In the genomic region with DNA sequence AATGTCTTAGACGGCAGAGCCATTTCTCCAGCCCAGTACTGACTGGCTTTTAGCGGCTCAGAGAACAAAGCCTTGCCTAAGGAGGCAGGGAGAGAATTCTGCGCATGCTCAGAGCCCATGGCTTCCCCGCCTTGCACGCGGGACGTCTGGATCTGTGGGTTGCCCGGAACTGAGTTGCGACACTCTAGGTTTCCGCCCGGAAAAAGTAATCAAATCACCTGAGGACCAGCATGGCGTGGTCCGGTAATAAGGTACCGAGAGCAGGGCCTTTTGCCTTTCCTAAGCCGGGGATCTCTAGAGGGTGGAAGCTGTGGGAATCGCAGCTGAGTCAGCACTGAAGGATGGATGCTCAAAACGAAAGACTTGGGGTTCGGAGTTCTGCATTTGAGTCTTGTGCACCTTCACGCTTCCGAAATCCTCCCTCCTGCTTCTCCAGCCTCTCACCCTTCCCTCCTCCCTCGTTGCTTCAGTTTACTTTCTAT, we compare ENCODE assay signal across 7 mouse cellular contexts. TPM values are rescaled to one million over a fixed set of nuclear protein-coding genes. Genes with fewer than 3 reads are reported as not detected.
A peak's percentile ranks its signal among the peaks of the same experiment; 100 is the strongest.
DNase-seq lines count a peak whose midpoint lies in the region; ATAC-seq and TF ChIP-seq lines count a peak whose summit lies in the region.

TSS of gene Xrcc5 (plus strand) at position 105 of the 482 bp plus-strand sequence.

- H3K4me2 ChIP-seq in intestine, postnatal 0 days (replicated peaks; ENCODE audit: low read depth): peak within 1 kb of the TSS; percentile 80
- H3K4me2 ChIP-seq in midbrain, embryonic 12.5 days (replicated peaks): peak within 1 kb of the TSS; percentile 57

- no peaks in the 10 kb centered on the region for H3K9me3 ChIP-seq in intestine, postnatal 0 days (ENCODE audit: control insufficient read depth)
- H3K9me3 ChIP-seq in midbrain, embryonic 12.5 days: no peaks in the 10 kb centered on the region

- no peaks in the 10 kb centered on the region for H3K4me1 ChIP-seq in intestine, postnatal 0 days (replicated peaks; ENCODE audit: control insufficient read depth, insufficient read depth, low read length)
- H3K4me1 ChIP-seq in midbrain, embryonic 12.5 days: peaks cover 14% of the 10 kb centered on the region
- peaks cover 2% of the 10 kb centered on the region; the same call in 1 of the 2 replicates for H3K4me1 ChIP-seq in small intestine, adult 2 months (ENCODE audit: control insufficient read depth, insufficient read depth, insufficient read length, low read length)

- 0% methylated on average over 21 of the region's 21 CpGs for WGBS in intestine, postnatal 0 days
- under 1% methylated on average over 21 of the region's 21 CpGs for WGBS in midbrain, embryonic 12.5 days
- WGBS in small intestine, adult 2 months: under 1% methylated on average over 21 of the region's 21 CpGs

- H3K9ac ChIP-seq in intestine, postnatal 0 days (ENCODE audit: low read depth, low read length): peak within 1 kb of the TSS; percentile 38
- H3K9ac ChIP-seq in midbrain, embryonic 12.5 days (replicated peaks): peak within 1 kb of the TSS; percentile 67

- peak; percentile 95 for ATAC-seq in intestine, postnatal 0 days
- peak; percentile 98 for ATAC-seq in midbrain, embryonic 12.5 days (ENCODE audit: low FRiP score, low read depth)

- DNase-seq in adrenal gland, adult 2 months: peak; percentile 92
- DNase-seq in embryo, embryonic 11.5 days (ENCODE audit: low read depth, low spot score): peak; percentile 95
- DNase-seq in gastrocnemius, postnatal 4 days (ENCODE audit: low spot score in 2 of 2): peak; percentile 66 to 90
- peak; percentile 95 for DNase-seq in left cerebral cortex, postnatal 4 days

- peak; percentile 61 for TF ChIP-seq POLR2A in small intestine, adult 2 months (IDR thresholded peaks at IDR 0.05; ENCODE audit: low read depth, low read length)

- intact Hi-C loops in left cerebral cortex, postnatal 4 days (cut with DNase I): loop anchor here (10.0 kb wide), 1 partner anchor 407 kb away; the partner anchor contains the start of gene Rpl37a

- no peaks in the 10 kb centered on the region for H3K27me3 ChIP-seq in intestine, postnatal 0 days (replicated peaks; ENCODE audit: control insufficient read depth, insufficient read depth, low read length)
- no peaks in the 10 kb centered on the region for H3K27me3 ChIP-seq in midbrain, embryonic 12.5 days
- H3K27me3 ChIP-seq in small intestine, adult 2 months (ENCODE audit: control insufficient read depth, insufficient read depth, low read length): no peaks in the 10 kb centered on the region

- TF ChIP-seq CTCF in intestine, postnatal 0 days (IDR thresholded peaks at IDR 0.05; ENCODE audit: low read depth): no peak
- TF ChIP-seq CTCF in small intestine, adult 2 months (IDR thresholded peaks at IDR 0.05; ENCODE audit: extremely low read depth, insufficient read length, insufficient replicate concordance, low read depth, low read length): no peak

- peaks cover 6% of the 10 kb centered on the region; the same call in 1 of the 2 replicates for H3K36me3 ChIP-seq in intestine, postnatal 0 days (ENCODE audit: control insufficient read depth, insufficient read depth)
- H3K36me3 ChIP-seq in midbrain, embryonic 12.5 days: peaks cover 6% of the 10 kb centered on the region; the same call in 1 of the 2 replicates
- H3K36me3 ChIP-seq in small intestine, adult 2 months (ENCODE audit: control insufficient read depth, insufficient read depth, low read length): no peaks in the 10 kb centered on the region

- H3K27ac ChIP-seq in intestine, postnatal 0 days (ENCODE audit: low read depth, low read length): peak within 1 kb of the TSS; percentile 63; the same call in 1 of the 2 replicates
- H3K27ac ChIP-seq in midbrain, embryonic 12.5 days (replicated peaks): peak within 1 kb of the TSS; percentile 81
- 0 out of 2 replicates have a peak within 1 kb of the TSS, but pooled peaks have one; percentile 6 for H3K27ac ChIP-seq in small intestine, adult 2 months (ENCODE audit: insufficient read depth, low read depth, low read length)

- H3K4me3 ChIP-seq in intestine, postnatal 0 days (ENCODE audit: low read depth, low read length): peak within 1 kb of the TSS; percentile 68
- H3K4me3 ChIP-seq in midbrain, embryonic 12.5 days: peak within 1 kb of the TSS; percentile 52
- H3K4me3 ChIP-seq in small intestine, adult 2 months (ENCODE audit: low read depth, low read length): peak within 1 kb of the TSS; percentile 77

RNA-seq across cellular contexts. Expression of gene Xrcc5, which starts in this region (rescaled TPM):
- total RNA-seq in adrenal gland, adult 2 months (2021): 10 to 100 TPM in 1 of 2 experiments, 1 to 10 TPM in 1; 7.4 to 13.3 TPM
- 0.33 and 0.63 TPM in 2 replicates for polyA plus RNA-seq in adrenal gland, adult 2 months (2012; rRNA removed)
- 10 to 100 TPM; 18.1 to 19.6 TPM for total RNA-seq in gastrocnemius, postnatal 4 days (2021)
- polyA plus RNA-seq in intestine, postnatal 0 days (2015; fragmentation: Nextera tagmentation; extraction: Ambion mirVana): 14.0 and 14.3 TPM in 2 replicates
- 10 to 100 TPM; 11.0 to 12.2 TPM for total RNA-seq in left cerebral cortex, postnatal 4 days (2021)
- polyA plus RNA-seq in midbrain, embryonic 12.5 days (2016; fragmentation: Nextera tagmentation; extraction: Ambion mirVana): 39.9 and 42.3 TPM in 2 replicates
- polyA plus RNA-seq in small intestine, adult 2 months (2012; rRNA removed): 0.23 and 0.57 TPM in 2 replicates

Comparison
In these comparisons a context has a peak if more than half of its experiments do, and no peak if none do; other contexts are left out.
1. Peak in every context shown above with its lines: DNase-seq, ATAC-seq, H3K4me3 ChIP-seq and H3K27ac ChIP-seq.
2. H3K27ac ChIP-seq: peak in every context shown above with its lines; median percentile 81 in midbrain, embryonic 12.5 days; 63 in intestine, postnatal 0 days; 6 in small intestine, adult 2 months.